Mouse (Mus musculus): Measurements from ENCODE around the gene Tcte3.
"Not testable (repeated sequence)": the region's sequence is repeated elsewhere in the genome, so short reads cannot be mapped to it uniquely, and the experiment has no call there.

Gene Tcte3

GRCm38 (mm10) chr17:15031414-15031813 is 9.9 kb downstream of the Tcte3 start:
- not testable (repeated sequence) for DNase-seq (ENCODE audit: low read depth, low spot score)

- DNase-seq (ENCODE audit: low read depth, low spot score): not testable (repeated sequence)
Observed at GRCm38 (mm10) chr17:15025513-15025912, 15.8 kb downstream of the Tcte3 start.

GRCm38 (mm10) chr17:15024502-15025193 is 16.6 kb downstream of the Tcte3 start:
- not testable (repeated sequence) for DNase-seq (ENCODE audit: low read depth, low spot score)

- not testable (repeated sequence) for DNase-seq (ENCODE audit: low read depth, low spot score)
Observed at GRCm38 (mm10) chr17:15023878-15024492, 17.3 kb downstream of the Tcte3 start.

GRCm38 (mm10) chr17:15021503-15022220 is 19.6 kb downstream of the Tcte3 start:
- DNase-seq (ENCODE audit: low read depth, low spot score): not testable (repeated sequence)

GRCm38 (mm10) chr17:15009706-15010413 is 31.4 kb downstream of the Tcte3 start, which contains the start of gene Gm3435:
Gene Gm3435, plus strand, starts transcription at chr17:15010176.
- not testable (repeated sequence) for DNase-seq (ENCODE audit: low read depth, low spot score)

DNA sequence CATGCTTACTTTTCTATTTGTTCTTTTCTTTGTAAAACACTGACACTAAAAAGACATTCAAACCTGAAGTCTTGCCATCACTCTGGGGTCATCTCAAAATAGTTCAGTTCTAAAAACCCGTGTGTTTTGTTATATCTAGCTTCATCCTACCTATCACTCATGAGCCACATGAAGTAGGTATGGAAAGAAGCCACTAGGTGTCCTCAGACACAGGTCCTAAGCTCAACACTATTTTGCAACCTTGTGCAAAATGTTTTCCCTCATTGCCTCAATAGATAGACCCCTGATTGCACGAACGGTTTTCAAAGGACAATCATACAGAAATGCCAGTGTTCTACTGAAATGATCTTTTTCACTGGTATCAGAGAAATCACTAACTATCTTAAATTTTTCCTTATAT is 32.2 kb downstream of the Tcte3 start:
- DNase-seq (ENCODE audit: low read depth, low spot score): not testable (repeated sequence)

- DNase-seq (ENCODE audit: low read depth, low spot score): not testable (repeated sequence)
Observed at GRCm38 (mm10) chr17:15000047-15000446, 41.2 kb downstream of the Tcte3 start.

DNA sequence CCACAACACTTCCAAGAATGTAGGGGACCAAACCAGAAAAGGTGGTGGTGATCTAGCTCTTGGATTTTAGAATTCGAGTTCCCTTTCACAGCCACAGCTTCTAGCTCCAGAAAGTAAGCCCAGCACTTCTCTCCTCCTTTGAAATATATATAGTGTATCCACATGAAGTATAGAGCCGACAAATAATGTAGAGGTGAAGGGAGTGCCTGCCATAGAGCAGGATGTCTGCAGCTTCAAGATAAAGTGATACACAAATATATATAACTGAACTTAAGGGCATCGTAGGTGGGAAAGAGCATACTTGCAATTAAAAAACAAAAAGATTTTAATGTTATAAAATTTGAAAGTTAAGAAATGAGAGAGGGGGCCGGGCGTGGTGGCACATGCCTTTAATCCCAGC is 47.1 kb downstream of the Tcte3 start:
- not testable (repeated sequence) for DNase-seq (ENCODE audit: low read depth, low spot score)

- DNase-seq (ENCODE audit: low read depth, low spot score): not testable (repeated sequence)
Observed at GRCm38 (mm10) chr17:14993139-14993832, 48.0 kb downstream of the Tcte3 start.

DNA sequence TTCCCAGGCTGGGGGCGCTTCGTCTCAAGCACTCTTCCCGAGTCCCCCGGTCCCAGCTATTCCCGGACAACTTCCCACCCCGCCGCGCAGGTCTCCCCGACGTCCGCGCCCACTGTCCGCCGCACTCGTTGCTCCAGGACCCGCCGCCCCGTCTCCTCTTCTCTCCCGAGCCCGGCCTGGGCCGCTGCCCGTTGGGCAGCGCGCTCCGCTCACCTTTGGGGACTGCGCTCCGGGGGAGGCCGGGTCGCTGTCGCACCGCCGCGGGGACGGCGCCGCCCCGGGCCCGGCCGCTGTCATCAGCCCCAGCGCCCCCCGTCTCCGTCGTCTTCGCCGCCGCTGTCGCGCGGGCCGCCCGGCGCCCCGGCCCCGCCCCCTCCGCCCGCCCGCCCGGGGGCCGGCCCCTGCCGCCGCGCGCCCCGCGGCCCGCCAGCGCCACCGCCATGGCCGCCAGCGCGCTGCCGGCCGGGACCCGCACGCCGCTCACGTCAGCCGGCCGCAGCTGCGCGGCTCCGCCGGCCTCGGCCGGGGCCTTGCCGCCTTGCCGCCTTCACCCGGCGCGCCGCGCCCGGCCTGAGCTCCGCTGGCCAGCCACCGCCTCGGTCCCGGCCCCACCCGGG is 48.7 kb downstream of the Tcte3 start:
- not testable (repeated sequence) for DNase-seq (ENCODE audit: low read depth, low spot score)

- DNase-seq (ENCODE audit: low read depth, low spot score): not testable (repeated sequence)
Observed at GRCm38 (mm10) chr17:14990116-14990702, 51.1 kb downstream of the Tcte3 start.

DNA sequence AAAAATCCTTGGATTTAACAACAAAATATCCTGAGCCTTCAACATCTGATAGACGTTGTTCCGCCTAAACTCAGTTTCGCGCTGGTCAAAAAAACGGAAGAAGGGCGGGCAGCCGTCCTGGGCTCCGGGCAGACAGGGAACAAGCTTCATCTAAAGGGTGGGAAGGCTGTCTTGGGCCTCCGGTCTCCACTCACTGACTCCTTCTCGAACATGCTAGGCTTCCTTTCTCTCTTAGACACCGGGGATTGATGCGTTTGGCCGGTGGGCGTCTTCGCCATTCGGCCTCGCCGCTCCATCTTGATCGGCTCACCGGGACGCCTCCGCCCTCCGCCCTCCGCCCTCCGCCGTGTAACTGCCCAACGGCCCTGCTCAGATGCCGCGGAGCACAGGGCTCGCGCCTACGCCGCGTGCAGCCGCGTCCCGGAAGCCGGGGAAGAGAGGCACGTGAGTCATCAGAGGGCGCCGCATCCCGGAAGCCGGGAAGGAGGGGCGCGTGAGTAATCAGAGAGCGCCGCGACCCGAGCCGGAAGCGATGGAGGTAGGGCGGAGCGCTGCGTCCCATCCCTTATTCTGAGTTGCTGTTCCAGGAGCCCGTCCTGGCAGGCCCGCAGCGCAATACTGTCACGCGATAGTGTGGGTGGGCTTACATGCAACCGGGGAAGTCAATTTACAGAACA is 62.8 kb downstream of the Tcte3 start, which contains the start of the genes 9030025P20Rik and Gm3417:
Gene 9030025P20Rik (plus strand): TSS at position 107 of the 677 bp plus-strand sequence.
Gene Gm3417 (minus strand): TSS at position 429 of the 677 bp plus-strand sequence.
- DNase-seq (ENCODE audit: low read depth, low spot score): not testable (repeated sequence)

- DNase-seq (ENCODE audit: low read depth, low spot score): not testable (repeated sequence)
Observed at GRCm38 (mm10) chr17:14977718-14978361, 63.4 kb downstream of the Tcte3 start.
